13 mouse cellular contexts compared by ENCODE assay signal in the genomic region with DNA sequence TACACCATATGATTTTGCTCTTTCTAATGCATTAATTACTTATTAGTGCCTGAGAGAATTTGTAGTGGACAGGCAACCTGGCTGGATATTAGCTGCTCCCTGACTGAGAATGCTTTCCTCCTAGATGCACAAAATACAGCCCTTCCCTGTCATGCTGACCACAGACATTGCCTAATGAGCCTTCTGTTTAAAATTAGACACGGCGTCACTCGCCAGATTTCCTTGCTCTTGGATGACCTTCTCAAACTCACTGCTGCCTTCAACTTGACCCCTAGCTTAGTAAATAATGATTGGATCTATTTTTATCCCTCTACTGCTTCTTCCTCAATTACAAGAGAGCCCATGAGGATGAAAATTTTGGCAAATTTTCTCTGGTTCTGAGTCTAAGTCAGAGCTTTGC. TPM values are rescaled to one million over a fixed set of nuclear protein-coding genes. Genes with fewer than 3 reads are reported as not detected.
A peak's percentile ranks its signal among the peaks of the same experiment; 100 is the strongest.
DNase-seq lines count a peak whose midpoint lies in the region; ATAC-seq and TF ChIP-seq lines count a peak whose summit lies in the region.
"Had no signal": no experiment of that assay in that cellular context is flagged by ENCODE, and none has a peak within 500 bp of the region (broad histone marks: within the 10 kb centered on the region; RNA-seq: fewer than 3 reads in every experiment).

No protein-coding gene starts in this region.

- no peak for TF ChIP-seq EP300 in lung, postnatal 0 days (IDR thresholded peaks at IDR 0.05)

- TF ChIP-seq POLR2A in cerebellum, adult 2 months (IDR thresholded peaks at IDR 0.05; ENCODE audit: borderline replicate concordance, insufficient read depth, low read length), result no peak

- no peak overlapping the region for H3K9ac ChIP-seq in lung, postnatal 0 days (replicated peaks; ENCODE audit: low read depth)
- no peak overlapping the region for H3K9ac ChIP-seq in midbrain, embryonic 14.5 days (replicated peaks; ENCODE audit: low read length)
- H3K9ac ChIP-seq: heart, embryonic 13.5 days had no signal

- peak; percentile 94 for ATAC-seq in granulocyte monocyte progenitor cell, adult 5-6 weeks (replicated peaks; ENCODE audit: poor library complexity, severe bottlenecking)
- no peak for ATAC-seq in lung, postnatal 0 days
- no peak for ATAC-seq in midbrain, embryonic 14.5 days (ENCODE audit: low FRiP score, low TSS enrichment)
- no peak for ATAC-seq in frontal cortex, adult (ENCODE audit: low TSS enrichment)
- ATAC-seq: activated CD4-positive, CD25-positive, alpha-beta regulatory T cell, adult 4 months had no signal

- TF ChIP-seq CTCF in lung, postnatal 0 days (IDR thresholded peaks at IDR 0.05), result no peak
- TF ChIP-seq CTCF in cerebellum, adult 2 months (IDR thresholded peaks at IDR 0.05; ENCODE audit: borderline replicate concordance, insufficient read depth, low read depth, low read length), result no peak

- no peak overlapping the region for H3K4me3 ChIP-seq in lung, postnatal 0 days (ENCODE audit: low read depth, low read length)
- H3K4me3 ChIP-seq in midbrain, embryonic 14.5 days (replicated peaks; ENCODE audit: low read depth, low read length), result no peak overlapping the region
- no peak overlapping the region for H3K4me3 ChIP-seq in cerebellum, adult 2 months (replicated peaks; ENCODE audit: insufficient read depth, low read depth, low read length)
- H3K4me3 ChIP-seq: heart, embryonic 13.5 days had no signal

- no peaks in the 10 kb centered on the region for H3K9me3 ChIP-seq in lung, postnatal 0 days (ENCODE audit: low read length)
- H3K9me3 ChIP-seq in midbrain, embryonic 14.5 days (ENCODE audit: control insufficient read depth, low read length), result no peaks in the 10 kb centered on the region
- H3K9me3 ChIP-seq: heart, embryonic 13.5 days had no signal

- H3K27me3 ChIP-seq in lung, postnatal 0 days (replicated peaks; ENCODE audit: insufficient read depth, low read length), result no peaks in the 10 kb centered on the region
- H3K27me3 ChIP-seq in midbrain, embryonic 14.5 days (ENCODE audit: control insufficient read depth, insufficient read depth, low read length), result no peaks in the 10 kb centered on the region
- no peaks in the 10 kb centered on the region for H3K27me3 ChIP-seq in cerebellum, adult 2 months (ENCODE audit: control insufficient read depth, insufficient read depth, low read length)

- H3K4me1 ChIP-seq in lung, postnatal 0 days (ENCODE audit: insufficient read depth, low read depth, low read length), result no peaks in the 10 kb centered on the region
- no peaks in the 10 kb centered on the region for H3K4me1 ChIP-seq in midbrain, embryonic 14.5 days (ENCODE audit: control insufficient read depth, insufficient read depth, low read length)
- no peaks in the 10 kb centered on the region for H3K4me1 ChIP-seq in cerebellum, adult 2 months (ENCODE audit: control insufficient read depth, insufficient read depth, low read length)

- no peaks in the 10 kb centered on the region for H3K36me3 ChIP-seq in lung, postnatal 0 days (ENCODE audit: insufficient read depth, low read length)
- no peaks in the 10 kb centered on the region for H3K36me3 ChIP-seq in midbrain, embryonic 14.5 days (ENCODE audit: control insufficient read depth, insufficient read depth, low read length)
- H3K36me3 ChIP-seq: heart, embryonic 13.5 days had no signal

- 38% methylated on average over 3 of the region's 3 CpGs for WGBS in lung, postnatal 0 days
- WGBS in midbrain, embryonic 14.5 days, result 88% methylated on average over 3 of the region's 3 CpGs
- WGBS in cerebellum, adult 2 months, result 62% methylated on average over 3 of the region's 3 CpGs

- no peak overlapping the region for H3K27ac ChIP-seq in lung, postnatal 0 days (ENCODE audit: low read length)
- no peak overlapping the region for H3K27ac ChIP-seq in midbrain, embryonic 14.5 days (replicated peaks; ENCODE audit: low read depth, low read length)
- no peak overlapping the region for H3K27ac ChIP-seq in cerebellum, adult 2 months (ENCODE audit: insufficient read depth, low read length)
- H3K27ac ChIP-seq: heart, embryonic 13.5 days had no signal

- no peak overlapping the region for H3K4me2 ChIP-seq in lung, postnatal 0 days (replicated peaks; ENCODE audit: low read depth, low read length)
- H3K4me2 ChIP-seq in midbrain, embryonic 14.5 days (ENCODE audit: low read length), result no peak overlapping the region
- H3K4me2 ChIP-seq: heart, embryonic 13.5 days had no signal

- peak; percentile 17 to 27 for DNase-seq in gastrocnemius, adult 8-10 months (ENCODE audit: low spot score in 2 of 2)
- no peak for DNase-seq in gastrocnemius, postnatal 4 days (ENCODE audit: low spot score in 2 of 2)
- DNase-seq in 416B (ENCODE audit: low read depth), result peak; percentile 32
- DNase-seq in lung, postnatal 0 days (ENCODE audit: low spot score), result peak; percentile 66
- no peak for DNase-seq in midbrain, embryonic 14.5 days
- DNase-seq in cerebellum, adult 2 months, result no peak
- DNase-seq: cerebellum, adult 9-11 months; right cerebral cortex, adult 18-20 months had no signal

RNA-seq across cellular contexts. Expression of gene Serpina3c, which starts 21.1 kb away (rescaled TPM):
- 1 to 10 TPM in 3 of 4 experiments, under 1 TPM in 1; 0.39 to 3.2 (median 1.7) TPM for total RNA-seq in gastrocnemius, adult 8-10 months (2022)
- 1 to 10 TPM; 1.6 to 1.8 TPM for total RNA-seq in gastrocnemius, postnatal 4 days (2021)
- not detected in 2 replicates for total RNA-seq in granulocyte monocyte progenitor cell, adult 5-6 weeks (2014; fragmentation: Nextera tagmentation)
- not detected in 2 replicates for total RNA-seq in granulocyte monocyte progenitor cell, adult 5-6 weeks (2017)
- 4.3 and 5.6 TPM in 2 replicates for polyA plus RNA-seq in lung, postnatal 0 days (2015; fragmentation: Nextera tagmentation; extraction: Ambion mirVana)
- not detected in 2 replicates for polyA plus RNA-seq in midbrain, embryonic 14.5 days (2014; fragmentation: Nextera tagmentation; extraction: Ambion mirVana)
- 0.19 and 0.31 TPM in 2 replicates for polyA plus RNA-seq in cerebellum, adult 2 months (2012; rRNA removed)
- polyA plus RNA-seq: activated CD4-positive, CD25-positive, alpha-beta regulatory T cell, adult 4 months; heart, embryonic 13.5 days had no signal

RNA-seq across cellular contexts. Expression of gene Serpina3f, which starts 39.6 kb away (rescaled TPM):
- not detected for total RNA-seq in gastrocnemius, adult 8-10 months (2022)
- not detected for total RNA-seq in gastrocnemius, postnatal 4 days (2021)
- 0.69 TPM in 1 of 2 replicates, not detected in the other for total RNA-seq in granulocyte monocyte progenitor cell, adult 5-6 weeks (2014; fragmentation: Nextera tagmentation)
- 0.62 and 1.6 TPM in 2 replicates for total RNA-seq in granulocyte monocyte progenitor cell, adult 5-6 weeks (2017)
- polyA plus RNA-seq in lung, postnatal 0 days (2015; fragmentation: Nextera tagmentation; extraction: Ambion mirVana), result 0.99 and 1.8 TPM in 2 replicates
- polyA plus RNA-seq in midbrain, embryonic 14.5 days (2014; fragmentation: Nextera tagmentation; extraction: Ambion mirVana), result 0.43 TPM in 1 of 2 replicates, not detected in the other
- 0.11 TPM in 1 of 2 replicates, not detected in the other for polyA plus RNA-seq in cerebellum, adult 2 months (2012; rRNA removed)
- polyA plus RNA-seq: heart, embryonic 13.5 days had no signal

RNA-seq across cellular contexts. Expression of gene Serpina3b, which starts 47.0 kb away (rescaled TPM):
- not detected for total RNA-seq in gastrocnemius, adult 8-10 months (2022)
- total RNA-seq in gastrocnemius, postnatal 4 days (2021), result not detected
- not detected in 2 replicates for total RNA-seq in granulocyte monocyte progenitor cell, adult 5-6 weeks (2014; fragmentation: Nextera tagmentation)
- total RNA-seq in granulocyte monocyte progenitor cell, adult 5-6 weeks (2017), result not detected in 2 replicates
- polyA plus RNA-seq in lung, postnatal 0 days (2015; fragmentation: Nextera tagmentation; extraction: Ambion mirVana), result not detected in 2 replicates
- not detected in 2 replicates for polyA plus RNA-seq in midbrain, embryonic 14.5 days (2014; fragmentation: Nextera tagmentation; extraction: Ambion mirVana)
- not detected in 2 replicates for polyA plus RNA-seq in cerebellum, adult 2 months (2012; rRNA removed)
- polyA plus RNA-seq: activated CD4-positive, CD25-positive, alpha-beta regulatory T cell, adult 4 months; large intestine, adult 2 months had no signal

Comparison
In these comparisons a context has a peak if more than half of its experiments do, and no peak if none do; other contexts are left out.
1. DNase-seq: peak in gastrocnemius, adult 8-10 months (2 of 2), 416B (single experiment) and lung, postnatal 0 days (single experiment); none in gastrocnemius, postnatal 4 days (0 of 2), midbrain, embryonic 14.5 days (single experiment) and cerebellum, adult 2 months (0 of 2).